In genomic region chr4:107012005-107012478, GRCm38 (mm10) we compare ENCODE assay signal across 12 mouse cellular contexts. TPM values are rescaled to one million over a fixed set of nuclear protein-coding genes. Genes with fewer than 3 reads are reported as not detected.
DNase-seq lines count a peak whose midpoint lies in the region; ATAC-seq lines count a peak whose summit lies in the region.
"Had no signal": no experiment of that assay in that cellular context is flagged by ENCODE, and none has a peak within 500 bp of the region (broad histone marks: within the 10 kb centered on the region; RNA-seq: fewer than 3 reads in every experiment).

No protein-coding gene starts in this region.

- ATAC-seq in heart, embryonic 11.5 days (replicated peaks; ENCODE audit: insufficient number of reproducible peaks, low FRiP score, low TSS enrichment), result no peak
- peak; percentile 68 to 70 for ATAC-seq in hematopoietic stem cell, adult 5-6 weeks (replicated peaks in 1 of 2; ENCODE audit: insufficient read depth in 1 of 2, low FRiP score in 2 of 2, low TSS enrichment in 1 of 2, low read depth in 1 of 2, poor library complexity in 2 of 2, severe bottlenecking in 2 of 2)
- no peak for ATAC-seq in forebrain, embryonic 14.5 days
- ATAC-seq: forebrain, embryonic 15.5 days had no signal

- DNase-seq in heart, adult 11 months, result peak; percentile 90
- DNase-seq in left cerebral cortex, postnatal 4 days, result peak; percentile 45
- DNase-seq in left cerebral cortex, postnatal 25 days (ENCODE audit: low spot score in 2 of 2), result no peak
- peak; percentile 82 for DNase-seq in NIH3T3 (ENCODE audit: low read depth)
- DNase-seq in forebrain, embryonic 14.5 days (ENCODE audit: low spot score), result no peak
- DNase-seq: right cerebral cortex, postnatal 25 days had no signal

- no peak overlapping the region for H3K4me3 ChIP-seq in heart, embryonic 11.5 days (ENCODE audit: low read depth, low read length)
- no peak overlapping the region for H3K4me3 ChIP-seq in forebrain, embryonic 14.5 days (ENCODE audit: low read depth, low read length)
- H3K4me3 ChIP-seq: forebrain, embryonic 15.5 days; heart, embryonic 13.5 days; limb, embryonic 13.5 days; neural tube, embryonic 15.5 days had no signal

- no peaks in the 10 kb centered on the region for H3K9me3 ChIP-seq in heart, embryonic 11.5 days (replicated peaks; ENCODE audit: control insufficient read depth, low read length)
- H3K9me3 ChIP-seq in forebrain, embryonic 14.5 days (replicated peaks; ENCODE audit: control insufficient read depth, low read length), result no peaks in the 10 kb centered on the region
- H3K9me3 ChIP-seq: forebrain, embryonic 15.5 days; heart, embryonic 13.5 days; limb, embryonic 13.5 days; neural tube, embryonic 15.5 days had no signal

- H3K4me2 ChIP-seq in heart, embryonic 11.5 days, result no peak overlapping the region
- no peak overlapping the region for H3K4me2 ChIP-seq in forebrain, embryonic 14.5 days (ENCODE audit: low read length)
- H3K4me2 ChIP-seq: forebrain, embryonic 15.5 days; heart, embryonic 13.5 days; limb, embryonic 13.5 days; neural tube, embryonic 15.5 days had no signal

- 73% methylated on average over 13 of the region's 13 CpGs for WGBS in heart, embryonic 11.5 days (ENCODE audit: insufficient replicate concordance)
- 78% methylated on average over 13 of the region's 13 CpGs for WGBS in forebrain, embryonic 14.5 days

- intact Hi-C loops in left cerebral cortex, postnatal 4 days (cut with DNase I), result no loop called here
- intact Hi-C loops in left cerebral cortex, postnatal 25 days (cut with DNase I), result no loop called here

- H3K4me1 ChIP-seq in heart, embryonic 11.5 days (ENCODE audit: control insufficient read depth, insufficient read depth, low read length), result peaks cover 40% of the 10 kb centered on the region
- peaks cover 11% of the 10 kb centered on the region for H3K4me1 ChIP-seq in forebrain, embryonic 14.5 days (ENCODE audit: control insufficient read depth, insufficient read depth, low read length)

- no peaks in the 10 kb centered on the region for H3K27me3 ChIP-seq in heart, embryonic 11.5 days (ENCODE audit: control insufficient read depth, insufficient read depth, low read length)
- no peaks in the 10 kb centered on the region for H3K27me3 ChIP-seq in forebrain, embryonic 14.5 days (replicated peaks; ENCODE audit: control insufficient read depth, insufficient read depth, low read length)
- H3K27me3 ChIP-seq: forebrain, embryonic 15.5 days; heart, embryonic 13.5 days; limb, embryonic 13.5 days; neural tube, embryonic 15.5 days had no signal

- H3K27ac ChIP-seq in heart, embryonic 11.5 days (ENCODE audit: low read depth, low read length), result no peak overlapping the region
- no peak overlapping the region for H3K27ac ChIP-seq in forebrain, embryonic 14.5 days (ENCODE audit: low read depth, low read length)
- H3K27ac ChIP-seq: forebrain, embryonic 15.5 days; heart, embryonic 13.5 days; neural tube, embryonic 15.5 days had no signal

- no peak overlapping the region; the same call in 1 of the 2 replicates for H3K9ac ChIP-seq in heart, embryonic 11.5 days (ENCODE audit: low read depth, low read length)
- no peak overlapping the region for H3K9ac ChIP-seq in forebrain, embryonic 14.5 days (ENCODE audit: low read length)
- H3K9ac ChIP-seq: forebrain, embryonic 15.5 days; heart, embryonic 13.5 days; limb, embryonic 13.5 days; neural tube, embryonic 15.5 days had no signal

- H3K36me3 ChIP-seq in heart, embryonic 11.5 days (ENCODE audit: control insufficient read depth, insufficient read depth, low read length), result peaks cover 5% of the 10 kb centered on the region; the same call in 1 of the 2 replicates
- H3K36me3 ChIP-seq in forebrain, embryonic 14.5 days (ENCODE audit: control insufficient read depth, insufficient read depth, low read length), result peaks cover 18% of the 10 kb centered on the region
- H3K36me3 ChIP-seq: forebrain, embryonic 15.5 days had no signal

RNA-seq across cellular contexts. Expression of gene Mrpl37, which starts 54.6 kb away (rescaled TPM):
- polyA plus RNA-seq in heart, embryonic 11.5 days (2014; fragmentation: Nextera tagmentation; extraction: Ambion mirVana), result 108 and 113 TPM in 2 replicates
- 10 to 100 TPM; 65.6 to 71.2 TPM for total RNA-seq in left cerebral cortex, postnatal 4 days (2021)
- 10 to 100 TPM; 61.8 to 62.8 TPM for total RNA-seq in left cerebral cortex, postnatal 25 days (2021)
- 36.6 and 39.7 TPM in 2 replicates for total RNA-seq in hematopoietic stem cell, adult 5-6 weeks (2017)
- 94.0 and 95.6 TPM in 2 replicates for polyA plus RNA-seq in forebrain, embryonic 14.5 days (2014; fragmentation: Nextera tagmentation; extraction: Ambion mirVana)

RNA-seq across cellular contexts. Expression of gene Cyb5rl, which starts 54.7 kb away (rescaled TPM):
- polyA plus RNA-seq in heart, embryonic 11.5 days (2014; fragmentation: Nextera tagmentation; extraction: Ambion mirVana), result 3.2 and 3.7 TPM in 2 replicates
- total RNA-seq in left cerebral cortex, postnatal 4 days (2021), result 1 to 10 TPM; 5.6 to 6.9 TPM
- 1 to 10 TPM; 6.5 to 7.4 TPM for total RNA-seq in left cerebral cortex, postnatal 25 days (2021)
- 5.4 and 6.2 TPM in 2 replicates for total RNA-seq in hematopoietic stem cell, adult 5-6 weeks (2017)
- polyA plus RNA-seq in forebrain, embryonic 14.5 days (2014; fragmentation: Nextera tagmentation; extraction: Ambion mirVana), result 3.6 and 4.1 TPM in 2 replicates

Comparison
In these comparisons a context has a peak if more than half of its experiments do, and no peak if none do; other contexts are left out.
1. DNase-seq: peak in heart, adult 11 months (single experiment), left cerebral cortex, postnatal 4 days (single experiment) and NIH3T3 (single experiment); none in left cerebral cortex, postnatal 25 days (0 of 2) and forebrain, embryonic 14.5 days (single experiment).
2. ATAC-seq: peak in hematopoietic stem cell, adult 5-6 weeks (2 of 2); none in heart, embryonic 11.5 days (single experiment) and forebrain, embryonic 14.5 days (single experiment).